ENCODE assay signal across 11 mouse cellular contexts in the genomic region with DNA sequence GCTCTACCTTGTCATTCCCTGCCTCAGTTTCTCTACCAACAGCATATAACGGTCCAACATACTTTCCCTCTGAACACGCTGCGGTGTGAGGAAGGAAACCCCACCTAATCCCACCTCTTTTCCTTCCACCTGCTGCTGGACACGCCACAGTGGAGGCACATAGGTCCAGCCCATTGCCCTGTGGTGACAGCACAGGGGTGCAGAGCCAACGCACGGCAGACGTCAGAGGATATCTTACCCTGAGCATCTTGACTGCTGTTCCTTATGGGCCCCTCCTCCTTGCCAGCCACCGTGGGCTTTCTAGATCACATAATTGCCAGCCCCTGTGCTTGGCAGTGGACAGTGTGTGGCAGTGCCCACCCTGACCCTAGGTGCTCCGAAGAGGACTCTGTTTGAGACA. TPM values are rescaled to one million over a fixed set of nuclear protein-coding genes. Genes with fewer than 3 reads are reported as not detected.
DNase-seq lines count a peak whose midpoint lies in the region; ATAC-seq lines count a peak whose summit lies in the region.
"Had no signal": no experiment of that assay in that cellular context is flagged by ENCODE, and none has a peak within 500 bp of the region (broad histone marks: within the 10 kb centered on the region; RNA-seq: fewer than 3 reads in every experiment).

No protein-coding gene starts in this region.

- no peak for ATAC-seq in heart, embryonic 12.5 days (ENCODE audit: insufficient number of reproducible peaks, low FRiP score)
- no peak for ATAC-seq in neural tube, embryonic 11.5 days (ENCODE audit: insufficient read depth, low FRiP score, low TSS enrichment)
- no peak for ATAC-seq in intestine, embryonic 15.5 days
- ATAC-seq in stomach, embryonic 15.5 days (ENCODE audit: insufficient read depth, low FRiP score, low read depth): no peak

- peak overlapping the region; percentile 58 for H3K4me3 ChIP-seq in heart, embryonic 12.5 days
- H3K4me3 ChIP-seq in neural tube, embryonic 11.5 days (ENCODE audit: low read depth, low read length): no peak overlapping the region
- peak overlapping the region; percentile 6; the same call in 1 of the 2 replicates for H3K4me3 ChIP-seq in intestine, embryonic 15.5 days (replicated peaks)
- H3K4me3 ChIP-seq in stomach, embryonic 15.5 days (replicated peaks): peak overlapping the region; percentile 72

- peaks cover 12% of the 10 kb centered on the region for H3K9me3 ChIP-seq in heart, embryonic 12.5 days (replicated peaks)
- H3K9me3 ChIP-seq in neural tube, embryonic 11.5 days (ENCODE audit: control insufficient read depth, low read length): no peaks in the 10 kb centered on the region
- no peaks in the 10 kb centered on the region for H3K9me3 ChIP-seq in intestine, embryonic 15.5 days
- H3K9me3 ChIP-seq in stomach, embryonic 15.5 days: no peaks in the 10 kb centered on the region

- peaks cover 69% of the 10 kb centered on the region for H3K4me1 ChIP-seq in heart, embryonic 12.5 days (replicated peaks)
- H3K4me1 ChIP-seq in neural tube, embryonic 11.5 days (ENCODE audit: control insufficient read depth, insufficient read depth, low read length): peaks cover 34% of the 10 kb centered on the region
- peaks cover 53% of the 10 kb centered on the region for H3K4me1 ChIP-seq in intestine, embryonic 15.5 days (replicated peaks)
- peaks cover 64% of the 10 kb centered on the region for H3K4me1 ChIP-seq in stomach, embryonic 15.5 days

- peak overlapping the region; percentile 82 for H3K9ac ChIP-seq in heart, embryonic 12.5 days
- H3K9ac ChIP-seq in neural tube, embryonic 11.5 days (ENCODE audit: low read length): no peak overlapping the region
- 0 out of 2 replicates have a peak overlapping the region, but pooled peaks have one; percentile 6 for H3K9ac ChIP-seq in intestine, embryonic 15.5 days
- no peak overlapping the region for H3K9ac ChIP-seq in stomach, embryonic 15.5 days

- peak overlapping the region; percentile 75 for H3K4me2 ChIP-seq in heart, embryonic 12.5 days
- peak overlapping the region; percentile 9; the same call in 1 of the 2 replicates for H3K4me2 ChIP-seq in neural tube, embryonic 11.5 days (ENCODE audit: low read depth)
- peak overlapping the region; percentile 93 for H3K4me2 ChIP-seq in intestine, embryonic 15.5 days (replicated peaks)
- H3K4me2 ChIP-seq in stomach, embryonic 15.5 days: peak overlapping the region; percentile 94; the same call in 1 of the 2 replicates

- peaks cover 23% of the 10 kb centered on the region for H3K27me3 ChIP-seq in heart, embryonic 12.5 days (replicated peaks)
- H3K27me3 ChIP-seq in neural tube, embryonic 11.5 days (ENCODE audit: control insufficient read depth, insufficient read depth, low read length): peaks cover 24% of the 10 kb centered on the region
- H3K27me3 ChIP-seq in intestine, embryonic 15.5 days (replicated peaks): peaks cover 30% of the 10 kb centered on the region
- H3K27me3 ChIP-seq in stomach, embryonic 15.5 days (replicated peaks): peaks cover 18% of the 10 kb centered on the region

- DNase-seq in heart, adult 8-10 months (ENCODE audit: low spot score): no peak
- no peak for DNase-seq in neural tube, embryonic 11.5 days (ENCODE audit: low spot score)
- DNase-seq in neural tube, embryonic 10.5 days (ENCODE audit: extremely low spot score, low spot score): no peak
- DNase-seq in right cerebral cortex, postnatal 25 days: no peak
- no peak for DNase-seq in spleen, postnatal 10 days (ENCODE audit: low spot score in 2 of 2)
- DNase-seq: cerebellum, postnatal 14 days; gastrocnemius, postnatal 36 days; lung, postnatal 36 days had no signal

- WGBS in heart, embryonic 12.5 days: 63% methylated on average over 9 of the region's 9 CpGs
- 82% methylated on average over 9 of the region's 9 CpGs for WGBS in neural tube, embryonic 11.5 days
- WGBS in intestine, embryonic 15.5 days: 81% methylated on average over 9 of the region's 9 CpGs
- 79% methylated on average over 9 of the region's 9 CpGs for WGBS in stomach, embryonic 15.5 days

- H3K27ac ChIP-seq in heart, embryonic 12.5 days (ENCODE audit: poor library complexity, severe bottlenecking): no peak overlapping the region
- H3K27ac ChIP-seq in neural tube, embryonic 11.5 days (ENCODE audit: low read depth, low read length): no peak overlapping the region
- H3K27ac ChIP-seq in intestine, embryonic 15.5 days: no peak overlapping the region
- H3K27ac ChIP-seq in stomach, embryonic 15.5 days: no peak overlapping the region

- no peaks in the 10 kb centered on the region for H3K36me3 ChIP-seq in heart, embryonic 12.5 days
- no peaks in the 10 kb centered on the region for H3K36me3 ChIP-seq in neural tube, embryonic 11.5 days (ENCODE audit: control insufficient read depth, insufficient read depth, low read length)
- no peaks in the 10 kb centered on the region for H3K36me3 ChIP-seq in intestine, embryonic 15.5 days
- 0 out of 2 replicates have a peak, but pooled peaks cover 3% of the 10 kb centered on the region for H3K36me3 ChIP-seq in stomach, embryonic 15.5 days

RNA-seq across cellular contexts. Expression of a gene that starts 4.3 kb away (rescaled TPM):
- polyA plus RNA-seq in heart, embryonic 12.5 days (2016; fragmentation: Nextera tagmentation; extraction: Ambion mirVana): 60.8 and 80.5 TPM in 2 replicates
- 10 to 100 TPM; 43.8 to 75.7 (median 63.5) TPM for total RNA-seq in heart, adult 8-10 months (2022)
- 23.8 and 28.7 TPM in 2 replicates for polyA plus RNA-seq in neural tube, embryonic 11.5 days (2014; fragmentation: Nextera tagmentation; extraction: Ambion mirVana)
- 26.6 and 28.9 TPM in 2 replicates for polyA plus RNA-seq in intestine, embryonic 15.5 days (2015; fragmentation: Nextera tagmentation; extraction: Ambion mirVana)
- polyA plus RNA-seq in stomach, embryonic 15.5 days (2015; fragmentation: Nextera tagmentation; extraction: Ambion mirVana): 31.3 and 37.7 TPM in 2 replicates

RNA-seq across cellular contexts. Expression of a gene that starts 45.7 kb away (rescaled TPM):
- polyA plus RNA-seq in heart, embryonic 12.5 days (2016; fragmentation: Nextera tagmentation; extraction: Ambion mirVana): not detected in 2 replicates
- not detected for total RNA-seq in heart, adult 8-10 months (2022)
- not detected in 2 replicates for polyA plus RNA-seq in neural tube, embryonic 11.5 days (2014; fragmentation: Nextera tagmentation; extraction: Ambion mirVana)
- polyA plus RNA-seq in intestine, embryonic 15.5 days (2015; fragmentation: Nextera tagmentation; extraction: Ambion mirVana): not detected in 2 replicates
- not detected in 2 replicates for polyA plus RNA-seq in stomach, embryonic 15.5 days (2015; fragmentation: Nextera tagmentation; extraction: Ambion mirVana)
- total RNA-seq: gastrocnemius, postnatal 36 days had no signal

RNA-seq across cellular contexts. Expression of a gene that starts 58.9 kb away (rescaled TPM):
- polyA plus RNA-seq in heart, embryonic 12.5 days (2016; fragmentation: Nextera tagmentation; extraction: Ambion mirVana): 0.13 TPM in 1 of 2 replicates, not detected in the other
- not detected for total RNA-seq in heart, adult 8-10 months (2022)
- polyA plus RNA-seq in neural tube, embryonic 11.5 days (2014; fragmentation: Nextera tagmentation; extraction: Ambion mirVana): not detected in 2 replicates
- 0.05 TPM in 1 of 2 replicates, not detected in the other for polyA plus RNA-seq in intestine, embryonic 15.5 days (2015; fragmentation: Nextera tagmentation; extraction: Ambion mirVana)
- 0.15 and 0.31 TPM in 2 replicates for polyA plus RNA-seq in stomach, embryonic 15.5 days (2015; fragmentation: Nextera tagmentation; extraction: Ambion mirVana)
- total RNA-seq: gastrocnemius, postnatal 36 days had no signal

Comparison
In these comparisons a context has a peak if more than half of its experiments do, and no peak if none do; other contexts are left out.
1. H3K4me2 ChIP-seq: peak in every context shown above with its lines; median percentile 94 in stomach, embryonic 15.5 days; 93 in intestine, embryonic 15.5 days; 75 in heart, embryonic 12.5 days; 9 in neural tube, embryonic 11.5 days.
2. H3K9ac ChIP-seq: peak in heart, embryonic 12.5 days (single experiment) and intestine, embryonic 15.5 days (single experiment); none in neural tube, embryonic 11.5 days (single experiment) and stomach, embryonic 15.5 days (single experiment).